Mouse (Mus musculus) CH12.LX (cell line): ENCODE measurements around the gene Cask.

Experiments used
- CTCF ChIP-seq, 2 experiments: IDR thresholded peaks in 1 of 2; conservative IDR thresholded peaks in 1 of 2; 2 replicates each; pipeline ENCODE4 v1.5.1; 2011 to 2012; ENCODE audit warnings: low read depth in 2 of 2, low read length in 2 of 2, improper control_type of control experiment in 1 of 2, inconsistent platforms in 1 of 2, mild to moderate bottlenecking in 1 of 2, moderate library complexity in 1 of 2
- MAZ ChIP-seq: IDR thresholded peaks from 2 replicates; pipeline ENCODE4 v1.6.1; 2012; ENCODE audit warnings: low read depth, mild to moderate bottlenecking, inconsistent platforms, low read length, improper control_type of control experiment, moderate library complexity
- POLR2A ChIP-seq: IDR thresholded peaks from 2 replicates; pipeline ENCODE4 v1.6.1; 2011; ENCODE audit warnings: low read depth, mild to moderate bottlenecking, improper control_type of control experiment, low read length
- RCOR1 ChIP-seq: conservative IDR thresholded peaks from 2 replicates; pipeline ENCODE4 v1.6.1; 2012; ENCODE audit warnings: low read depth, mild to moderate bottlenecking, inconsistent platforms, low read length, improper control_type of control experiment
- USF2 ChIP-seq: conservative IDR thresholded peaks from 2 replicates; pipeline ENCODE4 v1.6.1; 2011; ENCODE audit warnings: low read depth, low read length, improper control_type of control experiment
- ZC3H11A ChIP-seq: IDR thresholded peaks from 2 replicates; pipeline ENCODE4 v1.6.1; 2012; ENCODE audit warnings: low read depth, mild to moderate bottlenecking, inconsistent platforms, low read length, improper control_type of control experiment
- ZMIZ1 ChIP-seq: IDR thresholded peaks from 2 replicates; pipeline ENCODE4 v1.6.1; 2012; ENCODE audit warnings: low read depth, mild to moderate bottlenecking, inconsistent platforms, low read length, improper control_type of control experiment
- ZNF384 ChIP-seq: IDR thresholded peaks from 2 replicates; pipeline ENCODE4 v1.6.1; 2012; ENCODE audit warnings: low read depth, low read length, improper control_type of control experiment, inconsistent platforms

DNA sequence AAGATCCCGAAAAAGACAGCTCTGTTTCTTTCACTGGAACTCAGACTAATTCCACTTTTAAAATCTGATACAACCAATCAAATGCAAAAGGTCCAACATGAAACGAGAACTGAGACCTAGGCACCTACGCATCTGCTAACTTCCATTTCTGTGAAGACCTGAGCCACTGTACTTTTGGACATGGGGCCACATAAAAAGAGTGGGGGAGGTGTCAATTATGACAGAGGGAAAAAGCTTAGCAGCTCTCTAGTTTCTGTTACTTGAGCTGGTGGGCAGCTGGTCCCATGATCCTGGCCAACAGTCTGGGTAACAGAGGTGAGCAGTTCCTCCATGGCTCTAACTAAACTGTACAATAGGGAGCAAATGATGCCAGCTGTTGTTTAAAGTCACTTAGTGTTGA lies 178.2 kb downstream of the Cask start:
- no peak for TF ChIP-seq ZC3H11A
- no peak for TF ChIP-seq CTCF (conservative IDR thresholded peaks at IDR 0.05 in 1 of 2, IDR thresholded peaks at IDR 0.05 in 1 of 2; ENCODE audit: low read depth in 2 of 2, low read length in 2 of 2)
- no peak for TF ChIP-seq ZNF384
- TF ChIP-seq USF2: no peak
- 0 out of 2 replicates have a peak, but pooled peaks have one; percentile 69 for TF ChIP-seq RCOR1
- no peak for TF ChIP-seq ZMIZ1
- TF ChIP-seq POLR2A: no peak
- TF ChIP-seq MAZ: no peak
